Mouse (Mus musculus) liver, postnatal 0 days (tissue): ENCODE measurements around the gene Trpm8.

Experiments used
- CTCF ChIP-seq: sonication (generic); IDR thresholded peaks from 2 replicates; pipeline ENCODE4 v1.5.1; 2016; ENCODE audit warnings: antibody characterized with exemption, low read depth
- EP300 ChIP-seq: IDR thresholded peaks from 2 replicates; pipeline ENCODE4 v1.6.1; 2016; ENCODE audit warnings: antibody characterized with exemption, low read depth, mild to moderate bottlenecking

DNA sequence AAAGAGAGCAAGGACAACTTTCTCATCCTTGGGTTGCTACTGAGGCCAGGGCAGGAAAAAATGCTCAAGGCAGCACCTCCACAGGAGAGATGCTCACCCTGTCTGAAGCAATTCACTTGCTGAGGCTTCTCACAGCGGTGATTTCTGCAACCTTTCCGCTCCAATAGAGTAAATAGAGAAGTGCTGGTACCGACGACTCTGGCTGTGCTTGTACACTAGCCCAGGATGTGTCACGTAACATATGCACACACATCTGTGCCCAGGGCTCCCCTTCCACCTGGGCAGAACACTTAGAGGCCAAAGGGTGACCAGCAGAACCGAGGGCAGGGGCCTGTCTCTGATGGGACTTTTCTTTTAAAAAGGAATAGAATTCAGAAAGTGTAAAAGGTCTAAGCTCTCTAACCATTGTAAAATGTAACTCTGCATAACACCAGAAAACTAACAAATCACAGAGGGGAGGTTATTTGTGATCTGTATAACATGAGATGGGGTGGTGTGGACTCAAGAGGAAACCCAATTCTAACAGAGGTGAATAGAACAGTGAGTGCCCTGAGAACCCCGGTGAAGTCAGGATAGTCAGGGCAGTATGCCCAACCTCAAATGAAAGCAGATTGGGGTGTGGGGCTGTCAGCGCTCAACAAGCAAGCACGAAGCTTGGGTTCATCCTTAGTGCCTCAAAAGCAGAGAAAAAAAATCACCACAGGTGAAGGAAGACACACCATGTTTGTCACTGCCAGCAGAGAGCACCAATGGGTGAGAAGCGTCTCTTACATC is 16.7 kb upstream of the Trpm8 start:
- no peak for TF ChIP-seq CTCF
- no peak for TF ChIP-seq EP300
